Mouse (Mus musculus) MEL (cell line): ENCODE data around the gene Csdc2. TPM values are rescaled to one million over a fixed set of nuclear protein-coding genes. Genes with fewer than 3 reads are reported as not detected.

ENCODE experiments used
- DNase-seq: peaks from one replicate; pipeline ENCODE4 v3.0.0; 2011; ENCODE audit warnings: low read depth, low spot score
- H3K27ac ChIP-seq: 2 replicates; pipeline ENCODE4 v1.5.1; 2012; ENCODE audit warnings: low read depth, mild to moderate bottlenecking, control low read depth, low read length, moderate library complexity; ENCODE audit not compliant: control insufficient read depth
- H3K27me3 ChIP-seq, 2 experiments: fragments of 150-350 bp in 1 of 2; sonication (generic) in 1 of 2; 2 replicates each; pipeline ENCODE4 v1.6.1; 2012; ENCODE audit warnings: low read length in 2 of 2, mild to moderate bottlenecking in 2 of 2, improper control_type of control experiment in 1 of 2, moderate library complexity in 1 of 2; ENCODE audit not compliant: insufficient read depth in 2 of 2, control insufficient read depth in 1 of 2
- H3K36me3 ChIP-seq, 2 experiments: 2 replicates each; pipeline ENCODE4 v1.6.1; 2012 to 2014; ENCODE audit warnings: low read length in 2 of 2, improper control_type of control experiment in 1 of 2, inconsistent platforms in 1 of 2, mild to moderate bottlenecking in 1 of 2; ENCODE audit not compliant: insufficient read depth in 2 of 2, control insufficient read depth in 1 of 2
- H3K4me1 ChIP-seq, 2 experiments: fragments of 150-350 bp in 1 of 2; sonication (generic) in 1 of 2; 2 replicates each; pipeline ENCODE4 v1.6.1; 2012; ENCODE audit warnings: low read length in 2 of 2, improper control_type of control experiment in 1 of 2, mild to moderate bottlenecking in 1 of 2; ENCODE audit not compliant: insufficient read depth in 2 of 2, control insufficient read depth in 1 of 2
- H3K4me3 ChIP-seq, 2 experiments: fragments of 150-350 bp in 1 of 2; sonication (generic) in 1 of 2; 2 replicates each; pipeline ENCODE4 v1.5.1; 2012; ENCODE audit warnings: low read depth in 2 of 2, low read length in 2 of 2, mild to moderate bottlenecking in 2 of 2, moderate library complexity in 2 of 2, control low read depth in 1 of 2, improper control_type of control experiment in 1 of 2; ENCODE audit not compliant: control insufficient read depth in 1 of 2, insufficient read depth in 1 of 2
- H3K79me2 ChIP-seq: 2 replicates; pipeline ENCODE4 v1.6.1; 2012; ENCODE audit warnings: mild to moderate bottlenecking, low read length, moderate library complexity; ENCODE audit not compliant: control insufficient read depth, poor library complexity, insufficient read depth
- H3K9ac ChIP-seq: 2 replicates; pipeline ENCODE4 v1.6.1; 2012; ENCODE audit warnings: low read depth, mild to moderate bottlenecking, control low read depth, low read length, moderate library complexity; ENCODE audit not compliant: control insufficient read depth, poor library complexity, severe bottlenecking
- H3K9me3 ChIP-seq: fragments of 150-350 bp; sonication (generic); replicated peaks from 2 replicates; pipeline ENCODE4 v1.6.1; 2012; ENCODE audit warnings: mild to moderate bottlenecking, low read length, improper control_type of control experiment, moderate library complexity; ENCODE audit not compliant: insufficient read depth
- BHLHE40 ChIP-seq: IDR thresholded peaks from 2 replicates; pipeline ENCODE4 v1.6.1; 2012; ENCODE audit warnings: low read depth, mild to moderate bottlenecking, inconsistent platforms, low read length, improper control_type of control experiment, borderline replicate concordance
- CHD1 ChIP-seq: IDR thresholded peaks from 2 replicates; pipeline ENCODE4 v1.6.1; 2012; ENCODE audit warnings: low read depth, mild to moderate bottlenecking, inconsistent platforms, low read length, improper control_type of control experiment
- CHD2 ChIP-seq: IDR thresholded peaks from 2 replicates; pipeline ENCODE4 v1.6.1; 2011; ENCODE audit warnings: low read length, improper control_type of control experiment
- CTCF ChIP-seq, 3 experiments: IDR thresholded peaks in 2 of 3; conservative IDR thresholded peaks in 1 of 3; 2 replicates each; pipeline ENCODE4 v1.5.1; 2011 to 2012; ENCODE audit warnings: low read length in 3 of 3, low read depth in 2 of 3, mild to moderate bottlenecking in 2 of 3, improper control_type of control experiment in 1 of 3, inconsistent platforms in 1 of 3, mixed read lengths in 1 of 3, moderate library complexity in 1 of 3; ENCODE audit not compliant: control insufficient read depth in 1 of 3, insufficient read depth in 1 of 3, poor library complexity in 1 of 3, severe bottlenecking in 1 of 3
- E2F4 ChIP-seq: IDR thresholded peaks from 2 replicates; pipeline ENCODE4 v1.6.1; 2011; ENCODE audit warnings: low read depth, low read length, improper control_type of control experiment, borderline replicate concordance
- ELF1 ChIP-seq: IDR thresholded peaks from 2 replicates; pipeline ENCODE4 v1.6.1; 2014; ENCODE audit warnings: low read depth, mild to moderate bottlenecking, inconsistent platforms, low read length, improper control_type of control experiment, moderate library complexity
- EP300 ChIP-seq, 2 experiments: IDR thresholded peaks; 2 replicates each; pipeline ENCODE4 v1.6.1; 2011; ENCODE audit warnings: improper control_type of control experiment in 2 of 2, low read length in 2 of 2, low read depth in 1 of 2, mild to moderate bottlenecking in 1 of 2
- ETS1 ChIP-seq: IDR thresholded peaks from 2 replicates; pipeline ENCODE4 v1.6.1; 2012; ENCODE audit warnings: low read depth, mild to moderate bottlenecking, inconsistent platforms, low read length, improper control_type of control experiment, moderate library complexity
- GABPA ChIP-seq: IDR thresholded peaks from 2 replicates; pipeline ENCODE4 v1.6.1; 2012; ENCODE audit warnings: low read depth, mild to moderate bottlenecking, inconsistent platforms, low read length, improper control_type of control experiment, moderate library complexity
- GATA1 ChIP-seq: IDR thresholded peaks from 2 replicates; pipeline ENCODE4 v1.6.1; 2011; ENCODE audit warnings: low read depth, low read length, improper control_type of control experiment
- HCFC1 ChIP-seq: IDR thresholded peaks from 2 replicates; pipeline ENCODE4 v1.6.1; 2012; ENCODE audit warnings: low read depth, mild to moderate bottlenecking, inconsistent platforms, low read length, improper control_type of control experiment, moderate library complexity
- JUND ChIP-seq: IDR thresholded peaks from 2 replicates; pipeline ENCODE4 v1.6.1; 2011; ENCODE audit warnings: low read depth, mild to moderate bottlenecking, improper control_type of control experiment, low read length
- KAT2A ChIP-seq: conservative IDR thresholded peaks from 2 replicates; pipeline ENCODE4 v1.6.1; 2012; ENCODE audit warnings: low read depth, low read length, improper control_type of control experiment, inconsistent platforms
- MAFK ChIP-seq: IDR thresholded peaks from 2 replicates; pipeline ENCODE4 v1.6.1; 2011; ENCODE audit warnings: low read depth, mild to moderate bottlenecking, low read length, improper control_type of control experiment, borderline replicate concordance
- MAX ChIP-seq: IDR thresholded peaks from 2 replicates; pipeline ENCODE4 v1.6.1; 2011; ENCODE audit warnings: low read length, improper control_type of control experiment
- MAZ ChIP-seq: IDR thresholded peaks from 2 replicates; pipeline ENCODE4 v1.6.1; 2012; ENCODE audit warnings: low read depth, mild to moderate bottlenecking, inconsistent platforms, low read length, improper control_type of control experiment
- MEF2A ChIP-seq: IDR thresholded peaks from 2 replicates; pipeline ENCODE4 v1.6.1; 2014; ENCODE audit warnings: low read depth, mild to moderate bottlenecking, inconsistent platforms, low read length, improper control_type of control experiment; ENCODE audit not compliant: poor library complexity, insufficient replicate concordance, severe bottlenecking; ENCODE audit errors: extremely low read depth
- MXI1 ChIP-seq: IDR thresholded peaks from 2 replicates; pipeline ENCODE4 v1.6.1; 2011; ENCODE audit warnings: mild to moderate bottlenecking, low read depth, low read length, improper control_type of control experiment
- MYB ChIP-seq: IDR thresholded peaks from 2 replicates; pipeline ENCODE4 v1.6.1; 2011; ENCODE audit warnings: mild to moderate bottlenecking, low read depth, low read length, improper control_type of control experiment
- MYC ChIP-seq: IDR thresholded peaks from 2 replicates; pipeline ENCODE4 v1.6.1; 2011; ENCODE audit warnings: low read depth, mild to moderate bottlenecking, low read length, improper control_type of control experiment, moderate library complexity
- NELFE ChIP-seq: IDR thresholded peaks from 2 replicates; pipeline ENCODE4 v1.6.1; 2011; ENCODE audit warnings: low read depth, low read length, improper control_type of control experiment
- POLR2A ChIP-seq, 2 experiments: IDR thresholded peaks; 2 replicates each; pipeline ENCODE4 v1.6.1; 2011 to 2012; ENCODE audit warnings: low read length in 2 of 2, mild to moderate bottlenecking in 2 of 2, control low read depth in 1 of 2, improper control_type of control experiment in 1 of 2, low read depth in 1 of 2, moderate library complexity in 1 of 2; ENCODE audit not compliant: control insufficient read depth in 1 of 2, insufficient read depth in 1 of 2, poor library complexity in 1 of 2
- POLR2AphosphoS2 ChIP-seq: IDR thresholded peaks from 2 replicates; pipeline ENCODE4 v1.6.1; 2011; ENCODE audit warnings: low read length, improper control_type of control experiment
- POLR2AphosphoS5 ChIP-seq: IDR thresholded peaks from 2 replicates; pipeline ENCODE4 v1.6.1; 2012; ENCODE audit warnings: low read depth, borderline replicate concordance, mild to moderate bottlenecking, inconsistent platforms, low read length, moderate library complexity, mixed read lengths
- RAD21 ChIP-seq: IDR thresholded peaks from 2 replicates; pipeline ENCODE4 v1.6.1; 2011; ENCODE audit warnings: mild to moderate bottlenecking, low read depth, low read length, improper control_type of control experiment
- RCOR1 ChIP-seq: IDR thresholded peaks from 2 replicates; pipeline ENCODE4 v1.6.1; 2012; ENCODE audit warnings: low read depth, mild to moderate bottlenecking, inconsistent platforms, low read length, improper control_type of control experiment
- SIN3A ChIP-seq: IDR thresholded peaks from 2 replicates; pipeline ENCODE4 v1.6.1; 2012; ENCODE audit warnings: low read length, improper control_type of control experiment, inconsistent platforms
- SMC3 ChIP-seq: IDR thresholded peaks from 2 replicates; pipeline ENCODE4 v1.6.1; 2011; ENCODE audit warnings: low read depth, low read length, improper control_type of control experiment
- TAL1 ChIP-seq: IDR thresholded peaks from 2 replicates; pipeline ENCODE4 v1.6.1; 2012; ENCODE audit warnings: mild to moderate bottlenecking, inconsistent platforms, low read length, moderate library complexity, mixed read lengths
- TCF12 ChIP-seq: IDR thresholded peaks from 2 replicates; pipeline ENCODE4 v1.6.1; 2014; ENCODE audit warnings: low read depth, mild to moderate bottlenecking, inconsistent platforms, low read length, improper control_type of control experiment, moderate library complexity
- UBTF ChIP-seq: IDR thresholded peaks from 2 replicates; pipeline ENCODE4 v1.6.1; 2012; ENCODE audit warnings: low read depth, mild to moderate bottlenecking, inconsistent platforms, low read length, improper control_type of control experiment, moderate library complexity, borderline replicate concordance; ENCODE audit not compliant: insufficient read depth
- USF1 ChIP-seq: IDR thresholded peaks from 2 replicates; pipeline ENCODE4 v1.6.1; 2014; ENCODE audit warnings: low read depth, mild to moderate bottlenecking, inconsistent platforms, low read length, improper control_type of control experiment, moderate library complexity
- USF2 ChIP-seq, 2 experiments: IDR thresholded peaks; 2 replicates each; pipeline ENCODE4 v1.6.1; 2011 to 2012; ENCODE audit warnings: improper control_type of control experiment in 2 of 2, low read length in 2 of 2, borderline replicate concordance in 1 of 2, inconsistent platforms in 1 of 2, low read depth in 1 of 2, mild to moderate bottlenecking in 1 of 2; ENCODE audit not compliant: insufficient read depth in 1 of 2
- ZC3H11A ChIP-seq: IDR thresholded peaks from 2 replicates; pipeline ENCODE4 v1.6.1; 2012; ENCODE audit warnings: low read depth, mild to moderate bottlenecking, inconsistent platforms, low read length, improper control_type of control experiment
- ZMIZ1 ChIP-seq: IDR thresholded peaks from 2 replicates; pipeline ENCODE4 v1.6.1; 2012; ENCODE audit warnings: low read depth, mild to moderate bottlenecking, inconsistent platforms, low read length, improper control_type of control experiment, moderate library complexity
- ZNF384 ChIP-seq: IDR thresholded peaks from 2 replicates; pipeline ENCODE4 v1.6.1; 2012; ENCODE audit warnings: low read depth, mild to moderate bottlenecking, inconsistent platforms, low read length, improper control_type of control experiment
- polyA plus RNA-seq, 2 experiments: library from polyadenylated mRNA; stranded (reverse) in 1 of 2; unstranded in 1 of 2; fragments of >175 nt in 1 of 2; fragments of >200 nt in 1 of 2; gene quantifications; 2 replicates each; pipeline versions ENCODE4 v1.2.1 to v1.2.4; 2012; ENCODE audit warnings: low replicate concordance in 2 of 2, low read depth in 1 of 2; ENCODE audit not compliant: insufficient read length in 2 of 2, insufficient read depth in 1 of 2, missing spikeins in 1 of 2
- total RNA-seq: library from RNA; depleted of rRNA; stranded (reverse); fragments of 300-350 nt; gene quantifications from 2 replicates; pipeline ENCODE4 v1.2.3, GENCODE M21; 2012

Gene Csdc2
- total and polyA plus RNA-seq, 3 experiments, result not detected

- no peaks in the 10 kb centered on the region for H3K27me3 ChIP-seq
- peaks cover 0 to 14% of the 10 kb centered on the region in 2 experiments; a peak in 2 of 4 replicates for H3K36me3 ChIP-seq
- H3K9ac ChIP-seq, result peak within 1 kb of the TSS; percentile 95
- peaks cover 38% of the 10 kb centered on the region for H3K79me2 ChIP-seq
- H3K9me3 ChIP-seq, result no peaks in the 10 kb centered on the region
- DNase-seq, result peak; percentile 99
- peak within 1 kb of the TSS; percentile 69 for H3K27ac ChIP-seq
- H3K4me1 ChIP-seq, result peaks cover 0 to 15% of the 10 kb centered on the region in 2 experiments; a peak in 3 of 4 replicates
- peak within 1 kb of the TSS; percentile 85 to 91 for H3K4me3 ChIP-seq
- TF ChIP-seq BHLHE40 (peak; percentile 41; the same call in 1 of the 2 replicates), MXI1 (peak; percentile 98), CHD1 (no peak), EP300 (IDR thresholded peaks at IDR 0.05; ENCODE audit: low read depth in 1 of 2, low read length in 2 of 2) (0 out of 4 replicates have a peak, but pooled peaks of 1 of the 2 experiments have one; percentile 15), MYC (peak; percentile 91), GABPA (no peak), MYB (no peak), POLR2A (IDR thresholded peaks at IDR 0.05; ENCODE audit: control insufficient read depth in 1 of 2, insufficient read depth in 1 of 2, low read depth in 1 of 2, low read length in 2 of 2, poor library complexity in 1 of 2) (peak; percentile 66 to 88; a peak in 3 of 4 replicates), GATA1 (no peak), ZMIZ1 (0 out of 2 replicates have a peak, but pooled peaks have one; percentile 60), KAT2A (no peak; the same call in 1 of the 2 replicates), POLR2AphosphoS5 (no peak), POLR2AphosphoS2 (peak; percentile 59; the same call in 1 of the 2 replicates), MAZ (0 out of 2 replicates have a peak, but pooled peaks have one; percentile 47), ETS1 (0 out of 2 replicates have a peak, but pooled peaks have one; percentile 45), SIN3A (peak; percentile 97), JUND (no peak), HCFC1 (peak; percentile 79), CHD2 (peak; percentile 86), ZC3H11A (no peak), USF2 (IDR thresholded peaks at IDR 0.05; ENCODE audit: borderline replicate concordance in 1 of 2, insufficient read depth in 1 of 2, low read depth in 1 of 2, low read length in 2 of 2) (no peak), MEF2A (no peak), ZNF384 (no peak), UBTF (0 out of 2 replicates have a peak, but pooled peaks have one; percentile 48), RCOR1 (no peak), USF1 (no peak), MAFK (no peak), TAL1 (no peak), TCF12 (0 out of 2 replicates have a peak, but pooled peaks have one; percentile 33), NELFE (peak; percentile 84), E2F4 (no peak), RAD21 (no peak), MAX (peak; percentile 99), CTCF (IDR thresholded peaks at IDR 0.05 in 2 of 3, conservative IDR thresholded peaks at IDR 0.05 in 1 of 3; ENCODE audit: control insufficient read depth in 1 of 3, insufficient read depth in 1 of 3, low read depth in 2 of 3, low read length in 3 of 3, poor library complexity in 1 of 3, severe bottlenecking in 1 of 3) (no peak), ELF1 (peak; percentile 89), SMC3 (no peak)
These were observed 10.7 kb upstream of the Csdc2 start, which contains the start of gene Polr3h for GRCm38 (mm10) chr15:81925760-81926445. Polr3h (minus strand) TSS chr15:81926240.
